Mouse (Mus musculus) embryo, embryonic 10 days (tissue): ENCODE measurements around the gene Pycard.
"Not testable (repeated sequence)": the region's sequence is repeated elsewhere in the genome, so short reads cannot be mapped to it uniquely, and the experiment has no call there.

Experiments used
- DNase-seq: peaks from one replicate; pipeline ENCODE4 v3.0.0-alpha.2; 2015; ENCODE audit warnings: low spot score

The Pycard gene

GRCm38 (mm10) chr7:128003688-128004087 lies 10.0 kb upstream of the Pycard start, which contains the start of gene Trim72:
TSS of gene Trim72 (plus strand) at chr7:128003949.
- DNase-seq, result no peak

DNA sequence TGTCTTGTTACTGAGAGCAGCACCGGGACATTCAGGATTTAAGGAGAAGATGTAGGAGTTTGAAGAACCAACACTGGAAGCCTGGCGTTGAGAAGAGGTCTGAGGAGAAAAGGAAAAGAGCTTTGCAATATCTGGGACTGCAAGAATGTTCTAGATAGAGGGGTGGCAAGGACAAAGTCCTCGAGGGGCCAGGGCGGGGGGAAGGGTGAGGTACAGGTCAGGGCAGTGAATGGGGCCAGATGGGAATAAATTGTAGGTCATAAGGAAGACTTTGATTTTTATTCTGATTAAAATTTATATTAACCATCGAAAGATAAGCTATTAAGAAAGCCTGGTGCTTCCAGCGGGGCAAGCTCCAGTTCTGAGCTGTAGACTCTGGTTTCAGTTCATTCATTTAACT lies 9.4 kb upstream of the Pycard start:
- DNase-seq, result no peak

DNA sequence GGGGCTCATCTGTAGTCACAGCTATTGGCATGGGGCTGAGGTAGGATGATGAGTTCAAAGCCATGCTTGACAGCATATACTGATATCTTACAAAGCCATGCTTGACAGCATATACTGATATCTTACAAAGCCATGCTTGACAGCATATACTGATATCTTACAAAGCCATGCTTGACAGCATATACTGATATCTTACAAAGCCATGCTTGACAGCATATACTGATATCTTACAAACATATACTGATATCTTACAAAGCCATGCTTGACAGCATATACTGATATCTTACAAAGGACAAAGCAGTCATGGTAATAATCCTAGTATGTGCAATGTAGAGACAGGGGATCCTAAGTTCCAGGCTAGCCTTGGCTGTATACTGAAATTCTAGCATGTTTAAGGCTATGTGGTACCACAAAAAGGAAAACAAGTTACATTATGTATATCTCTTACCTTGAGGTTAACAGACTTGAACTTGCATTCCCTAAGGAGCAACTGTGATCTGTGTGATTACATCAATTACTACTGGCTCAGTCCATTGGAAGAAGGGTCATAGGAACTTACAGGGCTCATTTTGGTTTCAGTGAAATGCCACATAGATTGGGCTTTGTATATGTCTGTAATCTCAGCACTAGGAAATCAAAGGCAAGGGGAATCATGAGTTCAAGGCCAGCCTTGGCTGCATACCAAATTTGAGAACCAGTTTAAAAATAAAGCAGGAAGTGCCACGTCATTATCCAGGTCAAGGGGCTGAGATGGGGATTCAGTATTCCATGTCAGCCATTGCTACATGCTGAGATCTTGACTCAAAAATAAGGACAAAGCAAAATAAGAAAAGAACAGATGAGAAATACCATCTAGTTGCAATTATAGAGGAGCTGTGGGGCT lies 6.6 kb upstream of the Pycard start:
- DNase-seq, result no peak

DNA sequence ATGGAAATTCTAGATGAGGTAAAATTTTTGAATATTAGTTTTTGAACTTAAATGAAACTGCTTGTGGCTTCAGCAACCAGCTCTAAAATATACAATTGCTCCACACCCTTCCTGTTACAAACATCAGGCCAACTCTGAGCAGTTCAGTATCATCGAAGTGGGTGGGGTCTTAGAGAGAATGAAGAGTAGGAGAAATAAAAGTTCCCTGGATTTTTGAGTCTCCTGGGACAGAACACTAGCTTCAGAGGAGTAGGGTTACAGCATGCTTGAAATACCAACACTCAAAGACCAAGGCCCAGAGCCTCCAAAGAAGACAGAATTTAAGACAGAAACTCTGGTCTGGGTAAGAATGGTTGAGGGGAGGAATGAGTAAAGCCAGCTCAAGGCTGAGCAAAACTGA lies 5.8 kb upstream of the Pycard start:
- no peak for DNase-seq

- no peak for DNase-seq
These were observed 953 bp downstream of the Pycard start for GRCm38 (mm10) chr7:127992488-127993340.

DNA sequence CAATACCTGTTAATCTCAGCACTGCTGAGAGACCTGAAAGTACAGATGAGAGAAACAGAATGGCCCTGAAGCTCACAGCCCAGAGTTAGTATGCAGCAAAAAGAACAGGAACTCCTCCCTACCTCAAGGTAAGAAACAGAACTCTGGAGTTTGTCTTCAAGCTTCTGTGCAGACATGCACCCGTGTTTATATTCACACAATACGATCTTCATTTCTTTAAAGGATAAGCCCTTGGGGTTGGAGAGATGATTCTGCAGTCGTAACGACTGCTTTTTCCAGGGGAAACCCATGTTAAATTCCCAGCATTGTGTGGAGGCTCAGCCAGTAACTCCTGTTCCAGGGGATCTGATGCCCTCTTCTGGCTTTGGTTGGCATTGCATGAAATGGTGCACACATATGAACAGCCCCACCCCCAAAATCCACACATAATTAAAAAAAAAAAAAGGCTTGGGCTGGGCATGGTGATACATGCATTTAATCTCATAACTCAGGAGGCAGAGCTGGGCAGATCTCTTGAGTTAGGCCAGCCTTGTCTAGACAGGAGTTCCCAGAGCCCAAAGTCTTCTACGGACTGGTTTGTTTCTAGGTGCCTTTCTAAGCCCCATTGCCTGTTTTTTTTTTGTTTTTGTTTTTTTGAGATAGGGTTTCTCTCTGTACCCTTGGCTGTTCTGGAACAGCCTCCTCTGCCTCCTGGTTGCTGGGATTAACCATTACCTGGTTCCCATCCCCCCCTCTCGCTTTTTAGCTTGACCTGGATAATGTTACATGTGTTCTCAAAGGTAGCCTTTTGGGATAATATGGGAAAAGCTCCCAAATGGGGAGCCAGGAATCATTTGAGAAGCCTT lies 1.8 kb downstream of the Pycard start:
- DNase-seq, result peak; percentile 78

- DNase-seq, result no peak
These were observed 4.8 kb downstream of the Pycard start for GRCm38 (mm10) chr7:127988904-127989303.

- no peak for DNase-seq
These were observed 13.1 kb downstream of the Pycard start for GRCm38 (mm10) chr7:127980606-127981005.

DNA sequence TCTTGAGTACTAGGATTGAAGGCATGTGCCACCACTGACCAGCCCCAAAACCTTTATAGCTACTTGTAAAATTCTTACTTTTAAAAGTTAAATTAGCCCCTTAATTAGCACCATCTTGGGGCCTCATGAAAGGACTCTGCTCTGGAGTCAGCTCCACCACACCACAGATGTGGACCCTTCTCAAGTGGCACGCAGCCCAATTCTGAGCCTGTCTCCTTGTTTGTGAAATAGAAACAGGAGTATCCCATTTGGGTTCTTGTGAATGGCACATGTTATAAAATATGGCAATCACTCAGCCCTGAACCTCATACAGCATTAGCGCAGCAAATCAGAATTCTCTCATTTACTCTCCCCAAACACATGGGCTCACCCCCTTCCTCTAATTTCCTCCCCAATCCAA lies 14.8 kb downstream of the Pycard start:
- no peak for DNase-seq

DNA sequence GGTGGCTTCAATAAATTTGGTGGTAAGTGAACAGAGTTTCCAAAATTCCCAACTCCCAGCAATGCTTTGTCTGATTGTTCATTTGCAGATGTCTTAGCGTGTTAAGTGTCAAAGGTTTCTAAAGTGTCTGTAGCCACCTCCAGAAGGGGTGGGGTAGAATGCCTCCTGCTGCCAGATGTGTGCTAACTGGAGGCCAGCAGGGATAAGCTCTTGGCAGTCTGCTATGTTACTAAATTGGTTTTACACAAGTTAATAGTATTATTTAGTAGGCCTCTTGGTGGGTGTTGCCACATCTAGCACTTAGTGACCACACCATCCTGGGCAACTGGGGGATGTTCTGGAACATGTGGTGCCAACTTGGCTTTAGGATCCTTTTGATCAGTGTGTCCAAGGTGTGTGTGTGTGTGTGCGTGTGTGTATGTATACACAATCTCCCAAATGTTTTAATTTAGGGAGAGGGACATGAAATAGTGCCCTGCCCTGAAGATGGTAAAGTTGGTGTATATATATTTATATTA lies 19.2 kb downstream of the Pycard start:
- DNase-seq, result no peak

DNA sequence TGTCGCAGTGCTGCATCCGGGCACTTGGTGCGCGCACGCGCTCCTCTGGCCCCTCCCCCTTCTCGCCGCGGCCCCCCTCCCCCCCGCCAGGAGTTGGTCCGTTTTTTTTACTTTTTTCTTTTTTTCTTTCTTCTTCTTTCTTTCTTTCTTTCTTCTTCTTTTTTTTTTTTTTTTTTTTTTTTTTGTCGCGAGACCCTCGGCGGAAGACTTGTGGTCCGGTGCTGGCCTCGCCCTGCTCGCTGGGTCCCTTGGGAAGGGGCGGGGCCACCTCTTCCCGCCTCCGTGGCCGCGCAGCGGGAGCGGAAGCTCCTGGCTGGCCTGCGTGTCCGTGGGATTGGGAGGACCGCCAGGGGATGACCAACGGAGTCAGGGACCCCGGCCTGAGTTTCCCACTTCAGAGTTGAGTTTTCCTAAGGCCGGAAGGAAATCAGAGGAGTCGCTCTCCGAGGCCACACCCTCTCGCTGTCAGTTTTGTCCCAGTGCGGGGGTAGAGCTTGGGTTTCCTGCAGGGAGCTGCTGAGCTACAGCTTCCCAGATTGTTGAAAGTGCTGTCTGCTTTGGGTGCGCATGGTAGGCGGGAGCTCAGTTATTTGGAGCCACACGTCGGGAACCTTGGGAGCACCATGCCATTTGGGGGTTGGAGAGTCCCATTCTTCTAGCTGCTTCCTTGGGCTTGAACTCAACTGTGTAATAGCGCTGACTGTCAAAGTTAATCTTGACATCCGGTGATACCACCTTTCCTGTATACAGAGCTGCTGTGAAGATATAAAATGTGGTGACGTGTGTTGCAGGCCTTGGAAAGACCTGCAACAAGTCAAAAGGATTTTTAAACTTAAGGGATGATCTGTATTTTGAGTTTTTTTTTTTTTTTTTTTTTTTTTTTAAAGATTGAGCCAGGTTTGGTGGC lies 25.5 kb downstream of the Pycard start:
- peak; percentile 82 for DNase-seq

GRCm38 (mm10) chr7:127967004-127967921 lies 26.4 kb downstream of the Pycard start, which contains the start of gene Fus:
TSS of gene Fus (plus strand) at chr7:127967457.
- DNase-seq, result peak; percentile 96

DNA sequence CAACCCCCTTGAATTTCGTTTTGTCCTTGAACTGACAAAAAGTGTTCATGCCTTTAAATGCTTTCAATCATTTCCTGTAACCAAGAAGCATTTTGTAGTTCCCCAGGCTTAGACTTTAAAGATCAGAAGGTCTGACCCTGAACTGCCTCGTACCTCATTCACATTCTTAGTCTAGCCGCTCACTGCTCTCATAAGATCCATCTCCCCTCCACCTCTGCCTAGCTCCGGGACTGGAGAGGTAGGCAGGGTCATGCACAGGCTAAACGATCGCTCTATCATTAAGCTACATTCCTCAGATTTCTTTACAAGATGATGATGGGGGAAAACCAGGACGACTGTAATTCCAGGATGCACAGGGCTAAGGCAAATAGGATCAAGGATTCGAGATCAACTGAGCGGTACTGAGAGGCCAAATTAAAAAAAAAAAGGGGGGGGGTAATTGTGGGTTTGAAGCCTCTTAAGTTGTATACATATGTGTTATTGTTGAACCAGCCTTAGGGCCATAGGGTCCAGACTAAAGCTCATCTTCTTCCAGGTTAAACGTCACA lies 27.2 kb downstream of the Pycard start:
- DNase-seq, result peak; percentile 68

DNA sequence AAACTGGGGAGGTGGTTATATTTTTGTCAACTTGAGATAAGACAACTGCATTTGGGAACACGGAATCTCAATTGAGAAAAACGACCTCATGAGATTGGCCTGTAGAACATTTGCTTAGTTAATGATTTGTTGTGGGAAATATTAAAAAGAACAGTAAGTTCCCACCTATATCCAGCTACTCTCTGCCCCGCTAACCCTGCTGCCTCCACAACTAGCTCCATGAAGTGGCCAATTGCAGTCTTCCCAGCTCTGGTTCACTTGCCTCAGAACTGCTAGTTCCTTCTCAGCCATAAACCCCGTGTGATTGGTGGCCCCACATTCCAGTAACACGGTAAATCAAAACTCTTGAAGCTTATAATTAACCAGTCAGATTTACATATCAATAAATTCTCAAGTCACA lies 34.3 kb downstream of the Pycard start:
- no peak for DNase-seq

- no peak for DNase-seq
These were observed 40.6 kb downstream of the Pycard start for GRCm38 (mm10) chr7:127952864-127953581.

DNA sequence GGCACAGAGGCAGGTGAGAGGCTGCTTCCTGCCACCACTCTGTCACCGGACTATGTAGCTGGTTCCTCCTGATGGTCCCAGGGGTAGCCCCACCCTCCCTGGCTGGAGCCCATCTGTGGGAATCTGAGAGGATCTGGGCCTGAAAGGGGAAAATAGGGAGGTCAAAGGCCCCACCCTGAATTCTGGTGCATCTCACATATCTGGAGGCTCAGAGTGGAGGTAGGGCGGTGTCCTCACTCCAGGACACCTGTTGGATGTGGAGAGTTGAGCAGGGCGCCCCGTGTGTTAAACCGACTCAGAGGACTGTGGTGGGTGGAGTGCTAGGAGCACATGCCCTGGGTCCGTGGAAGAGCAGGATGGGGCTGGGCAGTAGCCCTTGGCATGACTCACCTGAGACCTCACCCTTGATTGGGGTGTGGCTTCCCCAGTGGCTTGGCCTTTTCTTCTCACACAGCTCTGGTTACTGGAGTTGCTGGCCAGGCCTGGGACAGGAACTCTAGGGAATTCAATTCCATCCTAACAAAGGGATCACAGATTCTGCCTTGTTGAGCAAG lies 47.1 kb downstream of the Pycard start, which contains the start of gene Prss36:
Gene Prss36 (minus strand): TSS at position 256 of the 554 bp plus-strand sequence.
- DNase-seq, result no peak

GRCm38 (mm10) chr7:127944614-127945013 lies 49.1 kb downstream of the Pycard start:
- DNase-seq, result peak; percentile 49

DNA sequence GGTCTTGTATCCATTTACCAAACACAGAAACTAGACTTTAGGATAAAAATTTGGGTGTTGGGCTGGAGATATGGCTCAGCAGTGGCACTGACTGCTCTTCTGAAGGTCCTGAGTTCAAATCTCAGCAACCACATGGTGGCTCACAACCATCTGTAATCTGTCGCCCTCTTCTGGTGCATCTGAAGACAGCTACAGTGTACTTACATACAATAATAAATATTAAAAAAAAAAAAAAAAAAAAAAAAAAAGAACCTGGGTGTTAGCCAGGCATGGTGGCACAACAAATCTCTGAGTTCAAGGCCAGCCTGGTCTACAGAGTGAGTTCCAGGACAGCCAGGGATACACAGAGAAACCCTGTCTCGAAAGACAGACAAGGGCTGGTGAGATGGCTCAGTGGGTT lies 51.6 kb downstream of the Pycard start:
- not testable (repeated sequence) for DNase-seq
